Mouse (Mus musculus): Measurements from ENCODE around the gene Adamts12.

- TF ChIP-seq CTCF (conservative IDR thresholded peaks at IDR 0.05; ENCODE audit: low read length) (no peak), POU5F1 (IDR thresholded peaks at IDR 0.05; ENCODE audit: borderline replicate concordance, low read length) (no peak), NANOG (IDR thresholded peaks at IDR 0.05; ENCODE audit: borderline replicate concordance, low read length) (no peak)
These were observed 96.2 kb downstream of the Adamts12 start for GRCm38 (mm10) chr15:11160759-11161158.

Data from E14TG2a.4 (cell line).